Mouse (Mus musculus) C2C12 (cell line): ENCODE measurements at regions not wholly inside any gene's neighbourhood (a gene's known extent, or its start where the extent isn't known, plus 50 kb on each side); places are given as distances from the start of the nearest gene placed in this dataset.

Experiments used
- CTCF ChIP-seq: IDR thresholded peaks from one replicate; pipeline ENCODE4 v1.5.1; 2011; ENCODE audit not compliant: control insufficient read depth, insufficient read depth, insufficient read length
- MAX ChIP-seq: IDR thresholded peaks from one replicate; pipeline ENCODE4 v1.6.1; 2011; ENCODE audit warnings: mild to moderate bottlenecking, control low read depth
- MYOD1 ChIP-seq: IDR thresholded peaks from one replicate; pipeline ENCODE4 v1.6.1; 2011; ENCODE audit warnings: low read depth; ENCODE audit not compliant: control insufficient read depth, insufficient read length
- MYOG ChIP-seq: IDR thresholded peaks from one replicate; pipeline ENCODE4 v1.6.1; 2011; ENCODE audit not compliant: control insufficient read depth, insufficient read length; ENCODE audit errors: extremely low read depth
- USF1 ChIP-seq: IDR thresholded peaks from one replicate; pipeline ENCODE4 v1.6.1; 2011; ENCODE audit warnings: low read depth, mild to moderate bottlenecking, control low read depth, moderate library complexity

- TF ChIP-seq CTCF = no peak
- no peak for TF ChIP-seq MYOD1
- TF ChIP-seq USF1 = no peak
- TF ChIP-seq MYOG = no peak
- TF ChIP-seq MAX = no peak
Observed at GRCm38 (mm10) chr19:60325112-60325511, 98.6 kb upstream of the Fam204a start.
